Comparison of ENCODE assay signal across 7 mouse cellular contexts in the genomic region with DNA sequence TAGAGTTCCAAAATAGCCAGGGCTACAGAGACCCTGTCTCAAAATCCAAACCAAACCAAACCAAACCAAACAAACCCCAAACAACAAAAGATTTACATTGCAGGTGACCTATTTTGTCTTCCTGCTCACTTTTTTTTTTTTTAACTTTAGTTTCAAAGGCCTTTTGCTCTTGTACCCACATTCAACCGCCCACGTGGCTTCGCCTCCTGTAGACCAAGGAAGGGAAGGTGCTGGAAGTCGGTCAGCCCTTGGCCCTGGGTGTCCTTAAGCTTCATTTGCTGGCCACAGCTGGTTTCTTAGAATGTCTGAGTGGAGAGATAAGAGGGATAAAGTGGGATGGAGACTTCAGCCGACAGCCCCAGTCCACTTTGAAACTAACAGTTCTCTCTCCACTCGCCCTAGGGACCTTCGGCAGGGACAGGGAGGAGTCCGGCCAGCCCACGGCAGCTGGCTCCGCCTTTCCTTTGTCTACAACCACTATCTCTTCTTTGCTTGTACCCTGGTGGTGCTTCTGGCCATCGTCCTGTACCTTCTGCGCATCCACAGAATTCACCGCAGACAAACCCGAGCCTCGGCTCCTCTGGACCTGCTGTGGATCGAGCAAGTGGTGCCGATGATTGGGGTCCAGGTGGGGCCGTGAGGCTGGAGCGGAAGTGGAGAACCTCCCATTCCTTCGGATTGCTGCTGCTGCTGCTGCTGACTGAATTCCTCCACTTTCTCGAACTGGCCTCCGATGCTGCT. TPM values are rescaled to one million over a fixed set of nuclear protein-coding genes. Genes with fewer than 3 reads are reported as not detected.
DNase-seq lines count a peak whose midpoint lies in the region; ATAC-seq and TF ChIP-seq lines count a peak whose summit lies in the region.

No protein-coding gene starts in this region.

- TF ChIP-seq EP300 in heart, postnatal 0 days (IDR thresholded peaks at IDR 0.05; ENCODE audit: low read depth), result no peak

- ATAC-seq in heart, postnatal 0 days (ENCODE audit: insufficient read depth, low read depth), result peak; percentile 39; the same call in 1 of the 2 replicates
- no peak for ATAC-seq in megakaryocyte-erythroid progenitor cell, adult 5-6 weeks (replicated peaks; ENCODE audit: low FRiP score, low TSS enrichment, poor library complexity, severe bottlenecking)

- no peaks in the 10 kb centered on the region for H3K9me3 ChIP-seq in heart, postnatal 0 days (replicated peaks; ENCODE audit: control insufficient read depth, low read length)

- 35% methylated on average over 22 of the region's 22 CpGs for WGBS in heart, postnatal 0 days

- H3K36me3 ChIP-seq in heart, postnatal 0 days (replicated peaks; ENCODE audit: control insufficient read depth, insufficient read depth, low read length), result peaks cover 33% of the 10 kb centered on the region

- DNase-seq in ES-CJ7 (ENCODE audit: low read depth, low spot score) (peak; percentile 28), R1 (ENCODE audit: low read depth, low spot score) (peak; percentile 60)
- peak; percentile 29 for DNase-seq in heart, postnatal 0 days (ENCODE audit: low spot score)
- DNase-seq in mesoderm, embryonic 11.5 days (ENCODE audit: low read depth, low spot score), result peak; percentile 53
- peak; percentile 34 for DNase-seq in yolk sac, embryonic 10.5 days (ENCODE audit: low spot score)
- DNase-seq in right cerebral cortex, adult 18-20 months, result no peak

- no peaks in the 10 kb centered on the region for H3K4me1 ChIP-seq in heart, postnatal 0 days (ENCODE audit: control insufficient read depth, insufficient read depth)

- peak overlapping the region; percentile 55 for H3K4me2 ChIP-seq in heart, postnatal 0 days (ENCODE audit: low read depth, low read length)

- H3K4me3 ChIP-seq in heart, postnatal 0 days (ENCODE audit: low read depth, low read length), result peak overlapping the region; percentile 35

- peak overlapping the region; percentile 29; the same call in 1 of the 2 replicates for H3K9ac ChIP-seq in heart, postnatal 0 days (replicated peaks; ENCODE audit: low read depth, low read length)

- no peaks in the 10 kb centered on the region for H3K27me3 ChIP-seq in heart, postnatal 0 days (ENCODE audit: control insufficient read depth, insufficient read depth, low read length)

- no peak for TF ChIP-seq CTCF in heart, postnatal 0 days (IDR thresholded peaks at IDR 0.05; ENCODE audit: low read depth)

- peak overlapping the region; percentile 23 for H3K27ac ChIP-seq in heart, postnatal 0 days (ENCODE audit: low read depth)

RNA-seq across cellular contexts. Expression of a gene that starts 23.3 kb away (rescaled TPM):
- total RNA-seq in heart, postnatal 0 days (2014; rRNA removed; ENCODE audit: low replicate concordance), result 1.1 and 14.7 TPM in 2 replicates
- polyA plus RNA-seq in heart, postnatal 0 days (2015; fragmentation: Nextera tagmentation; extraction: Ambion mirVana), result 15.1 and 15.8 TPM in 2 replicates
- 18.4 and 21.1 TPM in 2 replicates for total RNA-seq in megakaryocyte-erythroid progenitor cell, adult 5-6 weeks (2014; fragmentation: Nextera tagmentation)
- 22.8 and 34.1 TPM in 2 replicates for total RNA-seq in megakaryocyte-erythroid progenitor cell, adult 5-6 weeks (2017)

RNA-seq across cellular contexts. Expression of a gene that starts 23.3 kb away (rescaled TPM):
- total RNA-seq in heart, postnatal 0 days (2014; rRNA removed; ENCODE audit: low replicate concordance), result 29.5 and 31.0 TPM in 2 replicates
- polyA plus RNA-seq in heart, postnatal 0 days (2015; fragmentation: Nextera tagmentation; extraction: Ambion mirVana), result 9.4 and 9.8 TPM in 2 replicates
- total RNA-seq in megakaryocyte-erythroid progenitor cell, adult 5-6 weeks (2014; fragmentation: Nextera tagmentation), result 21.7 and 34.5 TPM in 2 replicates
- 17.0 and 17.8 TPM in 2 replicates for total RNA-seq in megakaryocyte-erythroid progenitor cell, adult 5-6 weeks (2017)

RNA-seq across cellular contexts. Expression of a gene that starts 40.0 kb away (rescaled TPM):
- total RNA-seq in heart, postnatal 0 days (2014; rRNA removed; ENCODE audit: low replicate concordance), result 0.70 and 2.1 TPM in 2 replicates
- 2.9 and 3.2 TPM in 2 replicates for polyA plus RNA-seq in heart, postnatal 0 days (2015; fragmentation: Nextera tagmentation; extraction: Ambion mirVana)
- 6.2 and 10.0 TPM in 2 replicates for total RNA-seq in megakaryocyte-erythroid progenitor cell, adult 5-6 weeks (2014; fragmentation: Nextera tagmentation)
- 1.4 and 2.3 TPM in 2 replicates for total RNA-seq in megakaryocyte-erythroid progenitor cell, adult 5-6 weeks (2017)

RNA-seq across cellular contexts. Expression of a gene that starts 52.5 kb away (rescaled TPM):
- not detected in 2 replicates for total RNA-seq in heart, postnatal 0 days (2014; rRNA removed; ENCODE audit: low replicate concordance)
- not detected in 2 replicates for polyA plus RNA-seq in heart, postnatal 0 days (2015; fragmentation: Nextera tagmentation; extraction: Ambion mirVana)
- 0.17 TPM in 1 of 2 replicates, not detected in the other for total RNA-seq in megakaryocyte-erythroid progenitor cell, adult 5-6 weeks (2014; fragmentation: Nextera tagmentation)
- not detected in 2 replicates for total RNA-seq in megakaryocyte-erythroid progenitor cell, adult 5-6 weeks (2017)

RNA-seq across cellular contexts. Expression of a gene that starts 54.8 kb away (rescaled TPM):
- total RNA-seq in heart, postnatal 0 days (2014; rRNA removed; ENCODE audit: low replicate concordance), result 19.8 and 26.7 TPM in 2 replicates
- polyA plus RNA-seq in heart, postnatal 0 days (2015; fragmentation: Nextera tagmentation; extraction: Ambion mirVana), result 8.6 and 8.9 TPM in 2 replicates
- total RNA-seq in megakaryocyte-erythroid progenitor cell, adult 5-6 weeks (2014; fragmentation: Nextera tagmentation), result 43.4 and 47.5 TPM in 2 replicates
- 23.8 and 35.2 TPM in 2 replicates for total RNA-seq in megakaryocyte-erythroid progenitor cell, adult 5-6 weeks (2017)
